Mouse (Mus musculus) hindbrain, embryonic 16.5 days (tissue): Measurements from ENCODE around the gene Nelfb. TPM values are rescaled to one million over a fixed set of nuclear protein-coding genes. Genes with fewer than 3 reads are reported as not detected.

Source experiments
- ATAC-seq: fragments of 200-750 bp; cut with Nextera tagmentation; 2 replicates; pipeline ENCODE4 v1.8.0; 2017; ENCODE audit warnings: moderate TSS enrichment, moderate library complexity
- H3K27ac ChIP-seq: fragments of 300-500 bp; sonication (generic); 2 replicates; pipeline ENCODE4 v1.5.1; 2014; ENCODE audit warnings: low read depth, mild to moderate bottlenecking, control low read depth, low read length, moderate library complexity
- H3K27me3 ChIP-seq: fragments of 300-500 bp; sonication (generic); replicated peaks from 2 replicates; pipeline ENCODE4 v1.6.1; 2014; ENCODE audit warnings: low read length; ENCODE audit not compliant: control insufficient read depth, insufficient read depth
- H3K36me3 ChIP-seq: fragments of 300-500 bp; sonication (generic); 2 replicates; pipeline ENCODE4 v1.6.1; 2014; ENCODE audit warnings: mild to moderate bottlenecking, low read length, moderate library complexity, mixed read lengths; ENCODE audit not compliant: control insufficient read depth, insufficient read depth
- H3K4me1 ChIP-seq: fragments of 300-500 bp; sonication (generic); 2 replicates; pipeline ENCODE4 v1.6.1; 2014; ENCODE audit warnings: low read depth, low read length; ENCODE audit not compliant: control insufficient read depth, insufficient read depth
- H3K4me2 ChIP-seq: fragments of 300-500 bp; sonication (generic); 2 replicates; pipeline ENCODE4 v1.6.1; 2014; ENCODE audit warnings: mild to moderate bottlenecking, low read length, control low read depth, moderate library complexity
- H3K4me3 ChIP-seq: fragments of 300-500 bp; sonication (generic); 2 replicates; pipeline ENCODE4 v1.5.1; 2014; ENCODE audit warnings: mild to moderate bottlenecking, low read length, control low read depth, moderate library complexity
- H3K9ac ChIP-seq: fragments of 300-500 bp; sonication (generic); 2 replicates; pipeline ENCODE4 v1.6.1; 2014; ENCODE audit warnings: low read depth, mild to moderate bottlenecking, control low read depth, low read length, moderate library complexity
- H3K9me3 ChIP-seq: fragments of 300-500 bp; sonication (generic); 2 replicates; pipeline ENCODE4 v1.6.1; 2014; ENCODE audit warnings: mild to moderate bottlenecking, low read length, moderate library complexity; ENCODE audit not compliant: control insufficient read depth
- WGBS: fragments of 180-500 bp; shearing (Covaris S2); extraction: QIAGEN DNeasy Blood & Tissue Kit; methylation state at CpG from one replicate; pipeline ENCODE4 v1.1.7; 2014; 5-methylcytosine and 5-hydroxymethylcytosine counted together
- polyA plus RNA-seq: library from polyadenylated mRNA; unstranded; fragments of >200 nt; fragmentation: Nextera tagmentation; extraction: Ambion mirVana; gene quantifications from 2 replicates; pipeline ENCODE4 v1.2.1, GENCODE M21; 2015

Gene Nelfb
- polyA plus RNA-seq, 1 experiment from 2014 or later: 105 TPM

GRCm38 (mm10) chr2:25183336-25183735 lies 28.0 kb downstream of the Nelfb start:
- no peak for ATAC-seq
- Histone ChIP-seq H3K36me3 (no peaks in the 10 kb centered on the region), H3K27ac (no peak overlapping the region), H3K4me3 (peak overlapping the region; percentile 75), H3K27me3 (no peaks in the 10 kb centered on the region), H3K4me2 (peak overlapping the region; percentile 83), H3K9me3 (no peaks in the 10 kb centered on the region), H3K9ac (no peak overlapping the region), H3K4me1 (peaks cover 22% of the 10 kb centered on the region)
- 31% methylated on average over 2 of the region's 2 CpGs for WGBS

DNA sequence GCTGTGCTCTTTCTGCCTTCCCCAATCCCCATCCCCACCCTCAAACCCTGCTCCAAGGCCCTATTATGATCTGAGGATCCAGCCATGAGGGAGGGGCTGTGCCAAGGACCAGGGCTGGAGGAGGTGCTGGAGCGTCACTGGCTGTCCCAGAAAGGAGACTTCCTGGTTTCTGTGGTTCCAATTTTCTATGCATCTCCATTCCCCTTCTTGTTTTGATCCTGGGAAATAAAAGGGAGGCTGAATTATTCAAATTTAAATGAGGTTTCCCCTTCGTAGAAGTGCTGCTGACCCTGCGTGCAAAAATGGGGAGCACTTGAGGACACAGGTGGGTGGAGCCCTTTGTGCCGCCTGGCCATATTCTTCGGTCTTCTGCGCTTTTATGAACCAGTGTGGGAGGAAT lies 28.6 kb downstream of the Nelfb start:
- peak overlapping the region; percentile 75 for H3K4me3 ChIP-seq
- H3K27me3 ChIP-seq: no peaks in the 10 kb centered on the region
- H3K9me3 ChIP-seq: no peaks in the 10 kb centered on the region
- H3K36me3 ChIP-seq: no peaks in the 10 kb centered on the region
- peak overlapping the region; percentile 83 for H3K4me2 ChIP-seq
- ATAC-seq: no peak
- WGBS: 13% methylated on average over 6 of the region's 6 CpGs
- H3K4me1 ChIP-seq: peaks cover 27% of the 10 kb centered on the region
- no peak overlapping the region for H3K27ac ChIP-seq
- H3K9ac ChIP-seq: no peak overlapping the region

DNA sequence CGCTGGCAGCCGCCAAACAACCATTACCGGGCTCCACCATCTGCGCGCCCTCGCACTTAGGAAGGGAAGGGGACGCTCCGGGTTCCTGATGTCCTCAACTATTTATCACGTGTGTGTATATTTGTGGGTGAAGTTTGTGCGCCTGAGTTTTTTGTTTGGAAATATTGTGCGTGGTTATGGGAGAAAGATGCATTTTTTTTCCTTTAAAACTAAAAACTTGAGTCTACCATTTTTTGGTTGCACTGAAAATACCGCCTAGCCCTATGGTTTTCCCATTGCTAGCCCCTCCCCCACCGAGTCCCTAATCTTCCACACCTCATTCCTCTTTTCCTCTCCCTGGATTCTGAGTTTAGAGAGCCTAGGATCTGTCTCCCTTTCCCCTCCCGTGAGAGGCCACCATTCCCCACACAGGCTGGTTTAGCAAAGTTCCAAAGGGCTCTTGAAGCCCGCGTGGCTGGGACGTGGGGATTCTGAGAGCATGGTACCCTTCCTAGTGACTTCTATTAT lies 29.3 kb downstream of the Nelfb start:
- H3K4me1 ChIP-seq: peaks cover 32% of the 10 kb centered on the region
- ATAC-seq: no peak
- H3K36me3 ChIP-seq: no peaks in the 10 kb centered on the region
- peak overlapping the region; percentile 75 for H3K4me3 ChIP-seq
- H3K27ac ChIP-seq: peak overlapping the region; percentile 84
- H3K4me2 ChIP-seq: peak overlapping the region; percentile 83
- 0% methylated on average over 17 of the region's 17 CpGs for WGBS
- H3K9ac ChIP-seq: peak overlapping the region; percentile 73
- no peaks in the 10 kb centered on the region for H3K27me3 ChIP-seq
- H3K9me3 ChIP-seq: no peaks in the 10 kb centered on the region

GRCm38 (mm10) chr2:25180973-25181890 lies 30.1 kb downstream of the Nelfb start:
- peak overlapping the region; percentile 83 for H3K4me2 ChIP-seq
- no peaks in the 10 kb centered on the region for H3K36me3 ChIP-seq
- peak overlapping the region; percentile 84 for H3K27ac ChIP-seq
- H3K9me3 ChIP-seq: no peaks in the 10 kb centered on the region
- H3K4me1 ChIP-seq: peaks cover 37% of the 10 kb centered on the region
- no peak; the same call in 1 of the 2 replicates for ATAC-seq
- H3K4me3 ChIP-seq: peak overlapping the region; percentile 75
- H3K27me3 ChIP-seq: no peaks in the 10 kb centered on the region
- under 1% methylated on average over 88 of the region's 100 CpGs for WGBS
- H3K9ac ChIP-seq: peak overlapping the region; percentile 73

DNA sequence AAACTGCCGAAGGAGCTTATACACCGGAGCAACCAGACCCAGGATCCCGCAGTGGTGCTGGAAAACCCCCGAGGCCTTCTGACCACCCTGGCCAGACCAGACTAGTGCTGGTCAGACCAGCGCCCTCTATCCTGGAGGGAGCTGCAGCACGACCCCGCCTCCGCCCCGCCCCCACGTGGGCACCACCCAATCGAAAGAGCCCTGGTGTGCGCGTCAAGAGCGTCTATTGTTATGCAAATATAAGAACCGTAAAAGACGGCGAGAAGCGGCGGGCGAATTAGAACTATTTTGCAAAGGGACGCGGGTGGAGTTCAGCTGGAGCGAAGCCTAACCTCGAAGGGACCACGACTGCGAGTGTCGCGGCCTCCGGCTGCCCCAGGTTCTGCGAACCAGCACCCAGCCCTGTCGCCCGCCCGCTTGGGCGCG lies 30.8 kb downstream of the Nelfb start, which contains the start of gene Nrarp:
TSS of gene Nrarp (plus strand) at position 281 of the 426 bp plus-strand sequence.
- no peaks in the 10 kb centered on the region for H3K36me3 ChIP-seq
- no peaks in the 10 kb centered on the region for H3K27me3 ChIP-seq
- H3K4me1 ChIP-seq: peaks cover 30% of the 10 kb centered on the region
- H3K27ac ChIP-seq: peak within 1 kb of the TSS; percentile 84
- WGBS: under 1% methylated on average over 34 of the region's 35 CpGs
- H3K9me3 ChIP-seq: no peaks in the 10 kb centered on the region
- H3K9ac ChIP-seq: peak within 1 kb of the TSS; percentile 73
- peak within 1 kb of the TSS; percentile 75 for H3K4me3 ChIP-seq
- peak within 1 kb of the TSS; percentile 83 for H3K4me2 ChIP-seq
- peak; percentile 91 for ATAC-seq

DNA sequence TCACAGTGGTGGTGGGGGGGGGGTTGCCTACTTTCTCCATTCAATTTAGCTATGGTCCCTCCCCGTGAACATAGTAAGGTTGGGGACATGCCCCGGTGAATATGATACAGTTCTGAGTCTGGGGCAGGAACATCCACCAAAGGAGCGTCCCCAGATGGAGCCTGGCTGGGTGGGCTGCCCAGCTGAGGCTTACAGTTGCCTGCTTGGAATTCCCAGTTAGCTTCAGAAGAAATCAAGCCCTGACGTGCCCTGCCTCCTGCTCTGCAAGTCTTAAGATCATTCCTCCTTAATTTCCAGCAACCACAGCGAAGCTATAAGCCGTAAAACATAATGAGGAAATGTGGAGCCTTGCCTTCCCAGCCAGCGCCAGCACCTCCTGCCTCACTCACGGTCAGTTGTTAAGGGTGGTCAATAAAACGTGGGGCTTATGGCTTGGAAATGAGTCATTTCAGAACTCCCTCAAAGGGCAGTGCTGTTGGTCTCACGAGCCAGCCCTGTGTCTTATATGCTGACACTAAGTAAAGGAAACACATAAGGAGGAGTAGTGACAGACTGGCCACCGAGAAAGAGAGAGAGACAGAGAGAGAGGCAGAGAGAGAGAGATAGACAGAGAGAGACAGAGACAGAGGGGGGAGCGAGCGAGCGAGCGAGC lies 31.6 kb downstream of the Nelfb start:
- Histone ChIP-seq H3K27me3 (no peaks in the 10 kb centered on the region), H3K4me3 (peak overlapping the region; percentile 75), H3K9me3 (no peaks in the 10 kb centered on the region), H3K4me1 (peaks cover 26% of the 10 kb centered on the region), H3K9ac (peak overlapping the region; percentile 56), H3K36me3 (no peaks in the 10 kb centered on the region), H3K4me2 (peak overlapping the region; percentile 83), H3K27ac (peak overlapping the region; percentile 71)
- no peak for ATAC-seq
- 23% methylated on average over 15 of the region's 15 CpGs for WGBS

- Histone ChIP-seq H3K9me3 (no peaks in the 10 kb centered on the region), H3K9ac (no peak overlapping the region), H3K4me2 (peak overlapping the region; percentile 16), H3K36me3 (no peaks in the 10 kb centered on the region), H3K4me1 (peaks cover 26% of the 10 kb centered on the region), H3K27me3 (no peaks in the 10 kb centered on the region), H3K4me3 (no peak overlapping the region), H3K27ac (peak overlapping the region; percentile 77)
- ATAC-seq: peak; percentile 6; the same call in 1 of the 2 replicates
- WGBS: 13% methylated on average over 10 of the region's 10 CpGs
These were observed 32.9 kb downstream of the Nelfb start for GRCm38 (mm10) chr2:25178285-25178972.

GRCm38 (mm10) chr2:25177685-25178084 lies 33.6 kb downstream of the Nelfb start:
- no peaks in the 10 kb centered on the region for H3K9me3 ChIP-seq
- no peak overlapping the region for H3K9ac ChIP-seq
- no peaks in the 10 kb centered on the region for H3K27me3 ChIP-seq
- H3K4me1 ChIP-seq: peaks cover 26% of the 10 kb centered on the region
- ATAC-seq: peak; percentile 51
- H3K27ac ChIP-seq: peak overlapping the region; percentile 77
- 2% methylated on average over 6 of the region's 6 CpGs for WGBS
- H3K4me2 ChIP-seq: peak overlapping the region; percentile 33
- H3K4me3 ChIP-seq: 0 out of 2 replicates have a peak overlapping the region, but pooled peaks have one; percentile 2
- no peaks in the 10 kb centered on the region for H3K36me3 ChIP-seq
